Mouse (Mus musculus) embryo, embryonic 11 days (tissue): ENCODE results near the gene Gm10639.
"Not testable (repeated sequence)": the region's sequence is repeated elsewhere in the genome, so short reads cannot be mapped to it uniquely, and the experiment has no call there.

Experiments
- DNase-seq: peaks from one replicate; pipeline ENCODE4 v3.0.0-alpha.2; 2015

The Gm10639 gene

DNA sequence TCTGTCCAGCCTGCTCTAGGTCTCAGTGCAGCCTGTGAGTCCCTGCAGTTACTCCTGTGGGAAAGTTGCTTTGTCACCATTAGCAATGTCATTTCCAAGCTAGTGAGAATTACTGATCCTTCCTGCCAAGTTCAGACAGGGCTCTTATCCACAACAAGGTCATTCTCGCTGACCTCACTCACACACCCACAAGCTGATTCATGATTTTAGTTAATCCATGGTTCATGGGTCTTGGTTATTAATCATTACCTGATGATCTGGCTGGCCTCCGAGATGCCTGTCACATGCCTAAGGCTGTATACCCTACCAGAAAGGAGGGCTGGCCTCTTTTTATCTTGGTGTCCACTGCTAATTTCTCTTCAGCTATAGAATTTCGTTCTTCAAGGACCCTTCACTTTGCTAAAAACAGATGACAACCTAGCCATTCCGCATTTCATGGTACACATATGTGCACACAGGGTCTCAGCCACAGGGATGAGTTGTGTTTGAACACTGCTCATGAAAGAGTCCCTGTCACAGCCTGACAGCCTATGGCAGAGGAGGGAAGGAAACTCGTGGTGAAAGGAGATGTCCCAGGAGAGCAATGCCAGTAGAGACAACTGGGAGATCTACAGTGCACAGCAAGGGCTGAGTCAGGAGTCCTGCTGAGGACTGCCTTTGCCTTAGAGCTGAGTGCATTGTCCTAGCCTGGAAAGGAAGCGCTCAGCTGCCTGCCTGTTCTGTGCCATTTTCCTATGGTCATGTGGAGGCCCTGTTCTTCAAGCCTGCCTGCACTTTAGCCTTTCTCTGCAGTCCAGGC lies 58.7 kb downstream of the Gm10639 start:
- DNase-seq, result not testable (repeated sequence)

DNA sequence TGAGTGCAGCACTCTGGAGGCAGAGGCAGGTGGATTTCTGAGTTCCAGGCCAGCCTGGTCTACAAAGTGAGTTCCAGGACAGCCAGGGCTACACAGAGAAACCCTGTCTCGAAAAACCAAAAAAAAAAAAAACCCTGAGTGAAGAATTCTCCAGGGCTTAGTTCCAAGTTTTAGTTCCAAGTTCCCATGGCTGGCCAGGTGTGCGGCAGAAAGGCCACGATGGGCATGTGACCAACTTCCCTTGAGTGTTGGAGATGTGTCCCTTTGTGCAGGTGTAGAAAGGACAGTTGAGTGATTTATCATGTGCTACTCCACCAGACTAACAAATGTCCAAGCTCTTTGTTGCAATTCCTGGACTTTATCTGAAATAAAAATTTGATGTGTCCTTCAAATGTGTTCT lies 59.4 kb downstream of the Gm10639 start:
- DNase-seq, result not testable (repeated sequence)

DNA sequence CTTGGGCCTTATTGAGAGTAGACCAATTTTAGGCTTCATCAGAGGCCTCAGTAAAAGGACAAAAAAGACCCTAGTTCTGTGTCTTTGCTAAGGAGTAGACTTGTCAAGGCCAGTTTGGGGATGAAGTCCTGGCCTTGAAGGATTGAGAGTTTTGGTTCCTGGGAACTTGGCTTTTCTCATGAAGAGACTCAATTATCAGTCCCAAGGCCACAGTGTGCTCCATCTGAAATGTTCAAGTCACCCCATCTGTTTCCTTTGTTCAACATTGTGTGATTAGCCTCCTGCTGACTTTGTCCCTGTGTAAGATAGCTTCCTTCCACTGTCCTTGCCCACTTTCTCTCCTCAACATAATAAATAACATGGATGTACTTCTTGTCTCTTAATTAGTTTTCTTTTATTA lies 60.3 kb downstream of the Gm10639 start:
- not testable (repeated sequence) for DNase-seq

DNA sequence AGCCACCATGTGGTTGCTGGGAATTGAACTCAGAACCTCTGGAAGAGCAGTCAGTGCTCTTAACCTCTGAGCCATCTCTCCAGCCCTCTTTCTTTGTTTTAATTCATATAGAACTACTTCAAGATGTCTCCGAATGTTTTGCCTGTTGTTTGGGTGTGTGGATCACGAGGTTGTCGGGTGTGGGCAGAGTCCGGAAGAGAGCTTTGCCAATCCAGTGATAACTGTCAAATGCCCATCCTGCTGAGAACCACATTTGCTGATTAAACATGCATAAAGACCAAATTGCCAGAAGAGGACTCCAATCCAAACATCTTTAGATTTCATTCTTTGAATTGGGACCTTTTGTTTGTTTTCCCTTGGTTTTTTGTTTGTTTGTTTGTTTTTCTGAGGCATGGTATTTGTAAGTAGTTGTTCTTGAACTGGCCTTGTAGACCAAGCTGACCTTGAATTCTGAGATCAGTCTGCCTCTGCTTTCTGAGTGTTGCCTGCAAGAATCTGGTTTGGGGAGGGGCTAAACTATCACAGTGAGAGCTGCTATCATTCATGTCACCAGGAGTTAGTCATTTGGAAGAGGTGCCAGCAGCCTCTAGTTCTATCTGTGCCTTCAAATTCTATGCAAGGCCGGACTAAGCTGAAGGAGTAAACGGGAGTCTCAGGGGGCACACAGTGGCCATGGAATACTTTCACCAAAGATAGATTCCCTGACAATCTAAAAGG lies 61.9 kb downstream of the Gm10639 start:
- no peak for DNase-seq
